Mouse (Mus musculus) ES-Bruce4 (cell line): ENCODE data around the gene Hnf1a. TPM values are rescaled to one million over a fixed set of nuclear protein-coding genes. Genes with fewer than 3 reads are reported as not detected.

ENCODE experiments used
- H3K27ac ChIP-seq: 2 replicates; pipeline ENCODE4 v1.5.1; 2012; ENCODE audit warnings: low read length, inconsistent platforms; ENCODE audit not compliant: insufficient read depth
- H3K27me3 ChIP-seq: 2 replicates; pipeline ENCODE4 v1.6.1; 2012; ENCODE audit warnings: mild to moderate bottlenecking, low read length, inconsistent platforms; ENCODE audit not compliant: control insufficient read depth, poor library complexity, insufficient read depth, severe bottlenecking
- H3K36me3 ChIP-seq: 2 replicates; pipeline ENCODE4 v1.6.1; 2012; ENCODE audit warnings: inconsistent platforms, mild to moderate bottlenecking, low read length, moderate library complexity; ENCODE audit not compliant: control insufficient read depth, poor library complexity, insufficient read depth, severe bottlenecking
- H3K4me1 ChIP-seq: one replicate; pipeline ENCODE4 v1.8.1; 2011; ENCODE audit warnings: low read length; ENCODE audit not compliant: control insufficient read depth, insufficient read depth
- H3K4me3 ChIP-seq: 2 replicates; pipeline ENCODE4 v1.5.1; 2011; ENCODE audit warnings: low read depth, mild to moderate bottlenecking, low read length
- H3K9ac ChIP-seq: 2 replicates; pipeline ENCODE4 v1.6.1; 2012; ENCODE audit warnings: low read depth, mild to moderate bottlenecking, inconsistent platforms; ENCODE audit not compliant: poor library complexity, severe bottlenecking
- H3K9me3 ChIP-seq: replicated peaks from 2 replicates; pipeline ENCODE4 v1.6.1; 2012; ENCODE audit warnings: mild to moderate bottlenecking, low read length, inconsistent platforms; ENCODE audit not compliant: control insufficient read depth, poor library complexity, insufficient read depth, severe bottlenecking
- CTCF ChIP-seq: IDR thresholded peaks from one replicate; pipeline ENCODE4 v1.8.1; 2011; ENCODE audit warnings: low read depth, low read length
- EP300 ChIP-seq: IDR thresholded peaks from 2 replicates; pipeline ENCODE4 v1.6.1; 2011; ENCODE audit warnings: low read depth, low read length; ENCODE audit not compliant: insufficient read depth
- POLR2A ChIP-seq: IDR thresholded peaks from one replicate; pipeline ENCODE4 v1.8.1; 2011; ENCODE audit warnings: low read length; ENCODE audit not compliant: insufficient read depth
- polyA plus RNA-seq: library from polyadenylated mRNA; stranded (reverse); fragments of >200 nt; gene quantifications from 2 replicates; pipeline ENCODE4 v1.2.4, GENCODE M21; 2011; ENCODE audit warnings: low read depth; ENCODE audit not compliant: missing spikeins, insufficient read depth, insufficient read length

The Hnf1a gene
- polyA plus RNA-seq, 1 experiment = 1.3 TPM

GRCm38 (mm10) chr5:115011519-115012261, 40.8 kb upstream of the Hnf1a start:
- Histone ChIP-seq H3K27ac (no peak overlapping the region), H3K36me3 (no peaks in the 10 kb centered on the region), H3K9ac (peak overlapping the region; percentile 99), H3K27me3 (no peaks in the 10 kb centered on the region), H3K9me3 (no peaks in the 10 kb centered on the region), H3K4me1 (peaks cover 5% of the 10 kb centered on the region), H3K4me3 (peak overlapping the region; percentile 93)
- TF ChIP-seq CTCF = no peak
- no peak for TF ChIP-seq POLR2A
- TF ChIP-seq EP300 = no peak

GRCm38 (mm10) chr5:115011217-115011518, 40.3 kb upstream of the Hnf1a start:
- peaks cover 5% of the 10 kb centered on the region for H3K4me1 ChIP-seq
- H3K4me3 ChIP-seq = peak overlapping the region; percentile 93

GRCm38 (mm10) chr5:115010577-115011216, 39.8 kb upstream of the Hnf1a start, which contains the start of gene Sppl3:
Gene Sppl3 (plus strand): TSS chr5:115011137.
- Histone ChIP-seq H3K27me3 (no peaks in the 10 kb centered on the region), H3K4me3 (peak within 1 kb of the TSS; percentile 93), H3K9ac (peak within 1 kb of the TSS; percentile 99), H3K9me3 (no peaks in the 10 kb centered on the region), H3K27ac (peak within 1 kb of the TSS; percentile 76; the same call in 1 of the 2 replicates), H3K36me3 (no peaks in the 10 kb centered on the region), H3K4me1 (peaks cover 5% of the 10 kb centered on the region)
- TF ChIP-seq POLR2A (peak; percentile 57), EP300 (no peak), CTCF (no peak)

More at GRCm38 (mm10) chr5:115011217-115011518, 40.3 kb upstream of the Hnf1a start:
- Histone ChIP-seq H3K9me3 (no peaks in the 10 kb centered on the region), H3K36me3 (no peaks in the 10 kb centered on the region), H3K9ac (peak overlapping the region; percentile 99), H3K27ac (no peak overlapping the region), H3K27me3 (no peaks in the 10 kb centered on the region)
- TF ChIP-seq POLR2A = no peak

GRCm38 (mm10) chr5:115009961-115010360, 39.1 kb upstream of the Hnf1a start:
- Histone ChIP-seq H3K4me1 (peaks cover 5% of the 10 kb centered on the region), H3K4me3 (no peak overlapping the region), H3K27me3 (no peaks in the 10 kb centered on the region), H3K9me3 (no peaks in the 10 kb centered on the region), H3K36me3 (no peaks in the 10 kb centered on the region), H3K27ac (peak overlapping the region; percentile 76), H3K9ac (peak overlapping the region; percentile 99; the same call in 1 of the 2 replicates)
- no peak for TF ChIP-seq EP300
- no peak for TF ChIP-seq POLR2A
- no peak for TF ChIP-seq CTCF

GRCm38 (mm10) chr5:115009143-115009542, 38.2 kb upstream of the Hnf1a start:
- TF ChIP-seq POLR2A (no peak), EP300 (no peak), CTCF (no peak)
- Histone ChIP-seq H3K9me3 (no peaks in the 10 kb centered on the region), H3K36me3 (no peaks in the 10 kb centered on the region), H3K27me3 (no peaks in the 10 kb centered on the region), H3K4me3 (no peak overlapping the region), H3K4me1 (peaks cover 5% of the 10 kb centered on the region), H3K27ac (peak overlapping the region; percentile 76; the same call in 1 of the 2 replicates), H3K9ac (no peak overlapping the region)

- no peaks in the 10 kb centered on the region for H3K36me3 ChIP-seq
- peaks cover 5% of the 10 kb centered on the region for H3K4me1 ChIP-seq
- no peak overlapping the region for H3K27ac ChIP-seq
- H3K9ac ChIP-seq = no peak overlapping the region
- TF ChIP-seq EP300 (no peak), POLR2A (no peak)
- no peaks in the 10 kb centered on the region for H3K27me3 ChIP-seq
- no peak overlapping the region for H3K4me3 ChIP-seq
- H3K9me3 ChIP-seq = no peaks in the 10 kb centered on the region
These were observed 37.4 kb upstream of the Hnf1a start for GRCm38 (mm10) chr5:115008307-115008706.
